ENCODE assay signal across 29 mouse cellular contexts in the genomic region with DNA sequence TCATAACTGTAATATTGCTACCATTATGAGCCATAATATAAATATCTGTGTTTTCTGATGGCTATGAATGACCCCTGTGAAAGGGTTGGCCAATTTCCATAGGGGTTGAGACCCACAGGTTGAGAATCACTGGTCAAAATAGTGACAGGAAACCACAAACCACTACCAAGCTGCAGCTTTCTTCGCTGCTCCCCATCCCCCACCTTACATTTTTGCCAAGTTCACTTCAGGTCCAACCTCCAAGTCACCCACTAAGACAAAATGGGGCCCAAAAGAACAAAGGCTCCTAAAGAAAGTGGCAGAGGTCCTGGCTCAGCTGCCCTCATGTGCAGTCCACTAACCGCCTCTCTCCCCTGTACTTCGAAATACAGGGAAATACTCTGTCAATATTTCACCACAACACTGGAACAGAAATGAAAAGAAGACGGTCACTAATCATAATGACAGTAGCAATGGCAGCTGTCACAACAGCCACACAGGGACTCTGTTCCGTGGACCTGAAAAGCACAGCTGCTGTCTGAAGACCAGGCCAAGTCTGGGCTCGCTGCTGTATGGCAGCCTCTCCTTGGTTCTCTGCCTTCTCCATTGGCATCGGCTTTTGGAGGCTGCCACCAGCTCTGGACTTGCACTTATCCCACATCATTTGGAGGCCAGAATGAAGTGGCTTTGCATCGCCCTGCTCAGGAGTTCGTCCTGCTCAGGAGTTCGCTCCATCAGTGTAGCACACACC.
DNase-seq lines count a peak whose midpoint lies in the region; TF ChIP-seq lines count a peak whose summit lies in the region.
"Had no signal": no experiment of that assay in that cellular context is flagged by ENCODE, and none has a peak within 500 bp of the region (broad histone marks: within the 10 kb centered on the region; RNA-seq: fewer than 3 reads in every experiment).

No protein-coding gene starts in this region.

- H3K27ac ChIP-seq in left cerebral cortex, adult 2 months = no peak overlapping the region
- H3K27ac ChIP-seq: gastrocnemius, adult 2 months; heart, adult 2 months; heart, embryonic 13.5 days; kidney, embryonic 15.5 days; layer of hippocampus, adult 2 months; liver, embryonic 12.5 days; midbrain, embryonic 13.5 days; neural tube, embryonic 15.5 days had no signal

- no peak for TF ChIP-seq CTCF in left cerebral cortex, adult 2 months (IDR thresholded peaks at IDR 0.05)

- intact Hi-C loops in gastrocnemius, postnatal 14 days (cut with DNase I; ENCODE audit: low total_unique reads) = no loop called here
- intact Hi-C loops in left cerebral cortex, postnatal 4 days (cut with DNase I) = no loop called here
- intact Hi-C loops in left cerebral cortex, adult 2 months (cut with DNase I) = no loop called here

- peak; percentile 27 for DNase-seq in gastrocnemius, postnatal 14 days
- no peak for DNase-seq in gastrocnemius, adult 8-10 months (ENCODE audit: low spot score in 2 of 2)
- peak; percentile 75 for DNase-seq in left cerebral cortex, postnatal 4 days
- DNase-seq in left cerebral cortex, adult 2 months (ENCODE audit: extremely low spot score in 1 of 2, low spot score in 2 of 2) = no peak
- peak; percentile 8 for DNase-seq in c-Kit-positive CD71-negative TER-119-negative erythroid progenitor cells, embryonic 14.5 days (ENCODE audit: low read depth)
- peak; percentile 9 to 21 for DNase-seq in natural killer cell, adult 2 months (ENCODE audit: low spot score in 2 of 2)
- no peak for DNase-seq in frontal cortex, postnatal 36 days (ENCODE audit: low spot score in 2 of 2)
- DNase-seq: adrenal gland, adult 2 months; adrenal gland, postnatal 36 days; B cell, adult 2 months; cerebellum, adult 9-10 months; gastrocnemius, adult 2 months; heart, adult 2 months; heart, postnatal 10 days; kidney, adult 11 months; kidney, postnatal 25 days; liver, postnatal 0 days; lung, postnatal 36 days; retina, postnatal 1 day; right cerebral cortex, postnatal 14 days; thymus, adult 18-20 months; thymus, postnatal 25 days had no signal

- H3K4me3 ChIP-seq in left cerebral cortex, adult 2 months = no peak overlapping the region
- H3K4me3 ChIP-seq: gastrocnemius, adult 2 months; heart, adult 2 months; heart, embryonic 13.5 days; kidney, embryonic 15.5 days; layer of hippocampus, adult 2 months; liver, embryonic 12.5 days; megakaryocyte, embryonic 14.5 days; midbrain, embryonic 13.5 days; neural tube, embryonic 15.5 days had no signal

Comparison
In these comparisons a context has a peak if more than half of its experiments do, and no peak if none do; other contexts are left out.
1. DNase-seq: peak in gastrocnemius, postnatal 14 days (single experiment), left cerebral cortex, postnatal 4 days (single experiment), c-Kit-positive CD71-negative TER-119-negative erythroid progenitor cells, embryonic 14.5 days (single experiment) and natural killer cell, adult 2 months (2 of 2); none in gastrocnemius, adult 8-10 months (0 of 2), left cerebral cortex, adult 2 months (0 of 2) and frontal cortex, postnatal 36 days (0 of 2).